Mouse (Mus musculus): ENCODE measurements at regions not wholly inside any gene's neighbourhood (a gene's known extent, or its start where the extent isn't known, plus 50 kb on each side); places are given as distances from the start of the nearest gene placed in this dataset.
"Not testable (repeated sequence)": the region's sequence is repeated elsewhere in the genome, so short reads cannot be mapped to it uniquely, and the experiment has no call there.

DNA sequence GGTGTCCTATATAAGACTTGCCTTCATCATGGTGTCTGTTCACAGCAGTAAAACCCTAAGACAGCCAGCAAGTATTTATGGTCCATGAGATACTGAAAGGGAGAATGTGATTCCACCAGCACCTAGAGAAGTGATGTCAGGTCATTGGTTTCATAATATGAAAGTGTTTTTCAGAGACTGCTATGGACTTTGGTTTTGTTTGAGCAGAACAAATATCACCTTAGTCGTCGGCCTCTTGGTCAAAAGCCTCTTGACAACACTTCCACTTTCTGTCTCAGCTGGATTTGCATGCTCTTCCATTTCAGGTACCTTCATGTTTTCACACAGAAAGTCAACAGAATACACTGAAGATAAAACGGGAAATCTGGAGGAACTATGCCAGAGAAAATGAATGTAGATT, 56.7 kb upstream of the Lrrc8b start:
- DNase-seq (ENCODE audit: low spot score in 2 of 2) = no peak

DNA sequence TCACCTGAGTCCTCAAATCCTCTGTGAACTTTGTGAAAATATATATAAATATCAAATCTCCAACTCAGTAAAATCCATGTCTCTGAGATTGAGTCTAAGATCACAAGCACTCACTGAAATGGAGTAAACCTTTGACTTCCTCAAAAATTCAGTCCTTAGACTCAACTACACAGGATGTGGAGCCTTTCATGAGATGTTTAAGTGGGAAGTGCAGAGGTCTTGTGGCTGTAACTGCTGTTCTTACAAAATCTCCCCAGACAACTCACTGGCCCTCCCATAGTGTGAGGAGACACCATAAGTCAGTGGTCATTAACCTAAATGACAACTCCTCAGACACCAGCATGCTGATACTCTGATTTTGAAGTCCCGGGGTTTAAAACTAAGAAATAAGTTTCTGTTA, 59.2 kb upstream of the Lrrc8b start:
- DNase-seq (ENCODE audit: low spot score in 2 of 2) = not testable (repeated sequence)

DNA sequence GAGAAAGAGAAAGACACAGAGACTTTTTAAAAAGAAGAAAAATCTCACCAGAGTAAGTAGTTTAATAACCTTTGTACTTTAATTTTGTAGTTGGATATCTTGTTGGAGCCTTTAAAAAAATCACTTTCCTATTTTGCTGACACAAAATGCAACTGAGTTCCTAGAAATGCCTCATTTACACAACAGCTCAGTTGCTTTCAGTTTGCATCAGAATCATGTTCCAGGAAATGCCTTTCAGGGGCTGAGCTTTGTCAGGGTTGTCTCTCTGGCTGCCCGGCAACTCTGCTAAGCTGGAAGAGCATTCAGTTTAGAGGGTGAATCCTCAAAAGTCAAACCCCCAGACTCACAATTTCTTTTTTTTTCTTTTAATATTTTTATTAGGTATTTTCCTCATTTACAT, 60.5 kb upstream of the Gbp6 start:
- DNase-seq (ENCODE audit: low spot score in 2 of 2) = no peak

DNA sequence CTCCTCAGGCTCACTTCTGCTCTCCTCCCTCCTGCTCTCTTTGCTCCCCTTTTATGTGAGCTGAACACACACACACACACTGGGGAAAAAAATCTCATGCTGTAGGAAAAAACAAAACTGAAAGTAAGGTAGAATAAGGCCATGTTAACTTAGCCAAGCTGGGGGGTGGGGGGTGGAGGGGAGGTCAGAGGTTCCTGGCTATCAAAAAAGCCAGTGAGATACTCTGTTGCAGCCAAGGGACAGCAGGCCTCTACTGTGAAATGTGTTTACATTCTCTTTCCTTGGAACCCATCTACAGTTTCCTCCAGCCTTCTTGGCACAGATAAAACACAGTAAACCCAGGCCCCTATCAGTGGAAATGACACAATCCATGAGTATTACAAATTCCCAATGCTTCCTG, 53.0 kb upstream of the Gbp6 start:
- peak in 1 of 2 experiments; percentile 4 for DNase-seq (ENCODE audit: low spot score in 2 of 2)

DNA sequence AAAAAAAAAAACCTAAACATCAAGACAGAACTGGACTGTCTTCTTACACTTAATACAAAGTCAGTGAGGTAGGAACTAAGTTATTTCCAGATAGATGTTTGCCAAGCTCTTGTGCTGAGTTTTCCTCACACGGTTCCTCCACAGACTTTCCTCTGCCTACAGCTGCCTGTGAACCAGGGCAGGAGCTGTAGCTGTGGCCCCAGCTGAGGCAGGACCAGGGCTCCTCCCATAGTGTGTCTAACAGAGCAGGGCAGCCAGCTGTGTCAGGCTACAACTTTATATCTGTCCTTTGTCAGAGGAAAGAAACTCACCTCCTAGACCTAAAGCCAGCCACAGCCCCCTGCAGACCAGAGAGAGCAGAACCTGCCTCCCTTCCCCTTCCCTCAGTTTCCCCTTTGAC, 52.5 kb upstream of the Gbp6 start:
- DNase-seq (ENCODE audit: low spot score in 2 of 2) = not testable (repeated sequence)

DNA sequence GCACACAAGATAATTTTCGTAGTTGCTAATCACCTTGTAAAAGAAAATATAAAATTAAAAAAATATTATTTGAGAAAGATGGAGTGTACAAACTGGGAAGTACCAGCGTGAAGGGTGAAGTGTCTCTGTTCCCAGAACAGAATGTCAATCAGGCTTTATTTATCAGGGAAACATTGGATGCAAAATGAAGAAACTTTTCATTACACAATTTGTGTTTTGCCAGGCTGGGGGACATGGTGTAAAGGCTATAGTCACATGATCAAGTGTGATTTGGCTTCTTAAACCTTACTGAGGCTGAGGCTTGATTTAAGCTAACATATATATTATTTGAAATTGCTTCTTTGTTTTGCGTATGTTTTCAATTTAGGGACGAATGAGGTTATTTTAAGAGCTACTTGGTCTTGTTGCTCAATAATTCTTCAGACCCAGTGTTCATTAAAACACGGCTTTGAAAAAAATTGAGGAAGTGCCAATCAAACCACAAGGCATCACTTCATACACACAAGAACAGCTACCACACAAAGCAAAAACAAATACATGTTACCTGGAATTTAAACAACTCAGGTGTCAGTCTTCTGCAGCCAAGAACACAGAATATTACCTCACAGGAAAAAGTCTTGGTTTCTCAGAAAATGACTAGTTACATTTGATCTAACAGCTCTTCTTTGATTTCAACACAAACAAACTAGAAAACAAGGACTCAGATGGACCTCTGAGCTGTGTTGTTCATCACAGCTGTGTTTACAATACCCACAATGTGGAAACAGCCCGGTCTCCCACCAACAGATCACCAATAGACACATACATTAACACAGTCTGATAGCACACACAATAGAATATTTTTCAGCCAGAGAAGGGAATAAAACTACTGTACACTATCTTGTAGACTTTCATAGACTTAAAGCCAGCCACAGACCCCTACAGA, 51.6 kb upstream of the Gbp6 start:
- DNase-seq (ENCODE audit: low spot score in 2 of 2) = no peak

DNA sequence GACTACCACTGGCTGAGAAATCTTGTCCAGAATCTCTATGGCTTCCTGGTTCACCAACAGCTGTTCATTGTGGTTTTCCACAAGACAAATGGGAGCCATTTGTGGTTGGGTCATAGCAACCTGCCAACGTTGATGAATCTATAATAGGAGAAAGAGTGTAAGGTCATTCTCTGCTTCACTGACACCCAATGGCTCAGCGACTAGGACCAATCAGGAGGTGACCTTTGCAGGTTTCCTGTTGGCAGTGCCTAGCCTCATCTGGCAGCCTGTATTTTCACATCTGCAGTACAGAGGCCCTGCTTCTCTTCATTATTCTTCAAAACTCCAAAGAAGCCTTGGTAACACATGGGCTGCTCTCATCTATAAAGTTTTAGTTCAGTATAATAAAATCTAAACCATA, 50.3 kb upstream of the Gbp6 start:
- not testable (repeated sequence) for DNase-seq (ENCODE audit: low spot score in 2 of 2)

Data from layer of hippocampus, postnatal 14 days (tissue).